Mouse (Mus musculus) spleen, postnatal 14 days (tissue): ENCODE data around the gene Bend7.

Source experiments
- DNase-seq, 2 experiments: peaks; one replicate each; pipeline ENCODE4 v3.0.0; 2021 to 2022; ENCODE audit warnings: low spot score in 2 of 2

Gene Bend7

GRCm38 (mm10) chr2:4717769-4718661 is at the start of gene Bend7:
Gene Bend7 (plus strand): TSS chr2:4717831.
- no peak for DNase-seq

DNA sequence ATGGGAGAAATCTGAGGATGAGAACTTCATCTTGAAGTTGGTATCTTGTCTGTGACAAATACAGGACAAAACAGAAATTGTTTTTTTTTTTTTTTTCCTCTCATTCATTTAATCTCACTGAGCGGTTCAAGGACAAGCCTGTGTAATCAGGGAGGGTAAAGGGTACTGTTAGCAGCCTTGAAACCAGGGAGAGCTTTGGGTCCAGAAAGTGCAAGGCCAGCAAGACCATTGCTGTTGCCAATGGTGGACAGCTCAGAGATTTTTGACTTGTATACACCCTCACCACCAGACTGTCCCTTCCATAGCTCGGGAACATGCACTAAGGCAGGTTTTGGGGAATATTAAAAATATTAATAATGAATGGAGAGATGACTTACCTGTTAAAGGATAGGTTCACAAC is 49.0 kb upstream of the Bend7 start:
- no peak for DNase-seq

DNA sequence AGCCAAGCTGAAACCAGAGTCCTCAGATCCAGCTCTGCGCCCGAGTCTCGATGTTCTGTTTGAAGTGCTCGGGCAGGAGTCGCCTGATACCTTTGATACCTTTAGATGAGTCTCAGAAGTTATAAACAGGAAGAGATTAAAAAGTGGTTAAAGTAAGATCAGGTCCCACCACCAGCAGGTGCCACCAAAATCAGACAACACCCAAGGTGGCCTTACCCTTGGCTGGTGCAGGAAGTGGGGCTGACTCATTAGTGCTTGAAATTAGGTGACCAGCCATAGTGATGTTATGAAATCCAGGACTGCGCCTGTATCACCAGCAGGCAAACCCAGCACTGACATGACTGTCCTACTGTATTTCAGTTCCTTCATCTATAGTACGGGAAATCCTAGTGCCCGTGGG is 47.9 kb upstream of the Bend7 start:
- DNase-seq, result no peak

DNA sequence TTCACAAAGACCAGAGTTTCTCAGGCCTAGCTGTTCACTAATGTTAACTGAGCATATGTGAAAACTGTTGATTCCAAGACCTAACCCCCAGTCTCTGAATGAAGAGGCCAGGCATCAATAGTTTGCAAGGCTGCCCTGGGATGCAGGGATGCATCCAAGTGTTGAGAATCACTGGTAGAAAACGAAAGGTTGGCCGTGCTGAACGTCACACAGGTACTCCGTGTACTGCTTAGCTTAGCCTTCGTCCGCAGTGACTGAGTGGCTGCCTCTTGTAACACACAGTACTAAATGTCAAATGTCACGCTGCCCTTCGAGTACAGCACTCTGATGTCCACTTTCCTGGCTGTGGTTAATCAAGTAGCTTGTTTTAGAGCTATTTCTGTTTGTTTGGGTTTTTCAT is 46.0 kb upstream of the Bend7 start:
- DNase-seq, result no peak

DNA sequence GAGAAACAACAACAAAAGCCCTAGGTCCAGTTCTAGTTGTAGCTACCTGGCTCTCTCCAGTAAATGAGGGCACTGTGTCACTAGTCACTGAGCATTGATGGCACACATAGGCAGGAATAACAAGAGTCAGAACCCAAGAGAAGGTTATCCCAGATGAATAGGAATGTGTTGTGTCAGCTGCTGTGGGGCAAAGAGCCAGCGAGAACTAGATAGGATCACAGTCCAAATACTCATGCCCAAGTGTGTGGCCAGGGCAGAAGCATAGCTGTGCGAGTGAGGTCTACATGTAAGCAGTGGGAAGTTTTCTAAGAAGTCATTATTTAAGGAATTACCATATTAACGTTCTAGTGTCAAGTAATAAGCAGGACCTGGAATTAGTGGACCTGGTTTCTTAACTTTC is 37.7 kb upstream of the Bend7 start:
- DNase-seq, result no peak

DNA sequence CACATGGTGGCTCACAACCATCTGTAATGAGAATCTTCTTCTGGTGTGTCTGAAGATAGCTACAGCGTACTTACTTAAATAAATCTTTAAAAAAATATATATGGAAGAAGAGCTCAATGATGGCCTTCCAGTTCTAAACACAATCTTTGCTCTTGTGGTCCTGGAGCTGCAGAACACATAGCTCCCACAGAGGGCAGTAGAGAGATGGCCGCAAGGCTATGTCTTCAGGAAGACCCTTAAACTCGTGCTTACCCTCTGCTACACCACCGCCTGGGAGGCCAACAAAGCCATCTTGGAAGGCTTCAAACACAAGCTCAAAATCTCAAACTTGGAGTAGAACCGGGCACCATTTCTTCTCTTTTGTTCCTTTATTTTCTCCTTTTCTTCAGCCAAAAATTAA is 6.4 kb upstream of the Bend7 start:
- DNase-seq, result no peak

DNA sequence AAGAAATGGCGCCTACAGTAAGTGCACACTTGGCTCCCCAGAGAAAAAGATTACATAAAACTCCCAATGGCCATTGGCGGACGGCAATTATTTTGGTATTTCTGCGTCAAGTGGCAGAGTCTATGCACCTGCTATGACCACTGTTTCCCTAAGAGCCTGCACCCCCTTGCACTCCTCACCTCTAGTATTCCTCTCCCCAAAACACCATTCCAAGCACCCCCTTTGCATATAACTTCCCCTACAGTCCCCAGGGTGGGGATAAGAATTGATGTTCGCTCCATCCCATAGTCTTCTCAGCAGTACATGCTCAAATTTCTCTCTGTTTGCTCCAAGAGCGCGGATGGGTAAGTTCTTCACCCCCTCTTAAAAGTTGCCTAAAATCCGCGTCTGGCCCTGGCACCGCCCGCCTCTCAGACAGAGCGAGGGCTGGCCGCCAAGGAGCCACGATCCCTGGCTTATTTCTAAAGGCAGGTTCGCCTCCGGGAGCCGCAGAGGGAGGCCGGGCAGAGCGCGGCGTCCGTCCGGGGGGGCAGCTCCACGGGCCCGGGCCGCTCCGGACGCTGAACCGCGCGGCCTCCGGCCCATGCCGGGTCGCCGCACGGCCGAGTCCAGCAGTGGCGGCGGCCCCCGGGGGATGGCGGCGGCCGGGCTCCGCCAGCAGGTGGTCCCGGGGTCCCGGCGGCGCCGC is 406 bp upstream of the Bend7 start:
- no peak for DNase-seq

DNA sequence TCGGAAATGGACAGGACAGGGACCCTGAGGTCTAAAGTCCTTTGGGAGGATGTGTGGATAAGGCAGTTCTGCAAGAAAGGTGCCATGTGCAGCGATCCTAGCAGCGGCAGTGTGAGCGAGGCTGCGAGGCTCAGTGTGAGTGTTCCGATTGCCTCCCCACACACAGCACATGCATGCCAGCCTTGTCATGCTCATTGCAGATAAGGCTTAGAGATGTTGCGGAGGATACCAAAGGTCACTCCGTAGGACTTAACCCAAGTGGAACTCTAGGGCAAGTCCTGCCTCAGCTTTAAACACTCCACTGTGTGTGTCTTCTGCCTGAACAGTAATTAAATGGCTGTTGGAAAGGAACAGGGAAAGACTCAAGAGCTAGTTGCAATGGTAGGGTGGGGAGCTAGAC is 5.5 kb downstream of the Bend7 start:
- no peak for DNase-seq

DNA sequence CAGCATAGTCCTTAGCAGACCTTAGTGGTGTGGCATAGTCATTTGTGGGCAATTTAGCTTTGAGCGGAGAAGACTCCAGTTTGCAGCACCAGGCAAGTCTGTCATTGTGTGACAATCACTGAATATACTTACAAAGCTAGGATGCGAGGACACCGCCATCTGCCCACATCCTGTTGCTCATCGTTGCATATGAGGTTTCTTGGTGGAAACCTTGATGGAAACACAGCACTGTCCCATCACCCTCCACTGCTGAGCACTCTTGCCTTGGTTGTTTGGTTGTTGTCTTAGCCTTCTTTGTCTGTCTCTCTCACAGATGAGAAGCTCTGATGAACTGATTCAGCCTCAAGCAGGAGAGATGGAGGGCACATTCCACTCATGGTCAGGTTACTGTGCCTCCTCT is 12.5 kb downstream of the Bend7 start:
- no peak for DNase-seq

DNA sequence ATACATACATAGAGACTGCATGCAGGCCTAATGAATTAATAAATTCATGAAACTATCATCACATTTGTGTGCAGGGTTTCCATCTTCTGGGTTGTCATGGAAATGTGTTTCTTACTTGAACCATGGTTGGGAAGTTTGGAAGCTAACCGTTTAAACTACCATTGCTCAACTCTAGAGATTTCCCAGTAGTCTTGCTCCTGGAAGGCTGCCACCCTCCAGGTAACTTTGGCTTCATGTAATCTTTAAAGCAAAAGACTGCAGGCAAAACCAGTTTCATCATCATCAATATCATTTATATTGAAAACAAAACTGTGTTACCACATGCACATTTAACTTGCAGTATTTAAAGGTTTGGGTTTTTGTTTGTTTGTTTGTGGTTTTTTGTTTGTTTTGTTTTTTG is 16.3 kb downstream of the Bend7 start:
- no peak for DNase-seq

GRCm38 (mm10) chr2:4736095-4736797 is 18.6 kb downstream of the Bend7 start:
- no peak for DNase-seq

- DNase-seq, result no peak
These were observed 19.1 kb downstream of the Bend7 start for GRCm38 (mm10) chr2:4736798-4737155.

GRCm38 (mm10) chr2:4751918-4752317 is 34.3 kb downstream of the Bend7 start:
- no peak for DNase-seq

DNA sequence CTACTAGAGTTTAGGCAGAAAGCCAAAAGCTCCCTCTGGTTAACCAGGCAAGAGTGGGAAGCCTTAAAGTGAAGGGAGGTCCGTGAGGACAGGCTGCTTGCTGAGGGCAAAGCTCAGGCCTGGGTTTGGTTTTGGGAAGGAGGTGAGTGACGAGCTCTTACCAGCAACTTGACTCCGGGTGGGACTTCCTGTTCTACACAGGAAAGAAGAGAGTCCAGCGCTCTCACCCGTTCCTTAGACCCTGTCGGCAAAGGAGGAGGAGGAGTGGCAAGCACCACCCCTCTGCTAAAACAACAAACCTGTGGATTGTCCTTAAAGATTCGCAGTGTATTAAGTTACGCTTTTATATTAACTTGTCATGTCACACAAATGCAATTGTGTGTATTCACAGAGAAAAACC is 38.1 kb downstream of the Bend7 start:
- DNase-seq, result no peak

GRCm38 (mm10) chr2:4757218-4757617 is 39.6 kb downstream of the Bend7 start:
- DNase-seq, result no peak

DNA sequence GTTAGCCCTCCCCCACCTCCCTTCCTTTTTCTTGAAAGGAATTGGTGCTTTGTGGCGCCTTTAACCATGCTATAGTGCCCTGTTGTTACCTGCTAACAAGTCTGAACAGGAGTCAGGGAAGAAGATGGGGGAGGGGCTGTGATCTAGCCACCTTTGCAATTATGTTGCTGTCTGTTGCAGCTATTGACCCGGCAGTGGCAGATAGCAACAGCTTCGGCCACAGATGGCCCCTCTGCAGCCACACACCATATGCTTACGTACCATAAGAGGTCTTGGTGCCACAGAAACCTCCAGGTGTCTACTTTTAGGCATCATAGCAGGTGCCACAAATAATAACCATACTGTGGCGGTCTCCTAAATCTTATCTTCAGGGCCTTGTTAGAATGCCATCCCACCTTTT is 43.1 kb downstream of the Bend7 start:
- no peak for DNase-seq

GRCm38 (mm10) chr2:4761906-4762305 is 44.3 kb downstream of the Bend7 start:
- no peak for DNase-seq

DNA sequence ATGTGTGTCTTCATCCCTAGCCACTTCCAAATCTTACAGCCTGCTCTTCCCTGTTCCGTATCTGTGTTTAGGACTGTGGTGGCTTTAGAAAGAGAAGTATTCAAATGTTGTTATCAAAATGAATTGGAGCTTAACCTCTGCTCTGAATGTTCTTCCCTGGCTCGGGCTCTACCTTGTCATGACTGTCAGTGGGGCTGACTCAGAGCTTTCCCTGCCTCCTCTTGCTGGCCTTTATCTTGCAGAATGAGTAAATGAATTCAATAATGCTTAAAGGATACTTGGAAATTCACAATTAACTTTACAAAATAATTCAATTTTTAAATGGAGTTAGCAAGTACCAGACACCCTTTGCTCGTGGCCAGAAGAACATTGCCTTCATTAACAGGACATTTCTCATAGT is 46.4 kb downstream of the Bend7 start:
- no peak for DNase-seq

DNA sequence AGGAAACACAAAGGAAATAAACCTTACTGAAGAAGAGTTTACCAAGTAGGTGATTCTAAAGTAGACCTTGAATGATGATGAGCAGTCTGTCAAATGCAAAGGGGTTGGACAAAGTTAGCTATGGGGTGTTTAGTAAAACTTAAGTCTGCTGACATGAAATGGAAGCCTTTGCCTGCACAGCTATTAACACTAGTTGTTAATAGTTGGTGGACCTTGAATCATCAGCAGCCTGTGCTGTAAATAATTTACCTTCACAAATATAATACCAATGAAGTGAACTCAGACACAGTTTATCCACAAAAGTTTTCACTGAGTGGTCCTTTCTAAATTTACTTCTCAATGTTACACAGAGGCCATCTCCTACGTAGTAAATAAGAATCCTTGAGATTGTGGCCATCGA is 52.7 kb downstream of the Bend7 start:
- no peak for DNase-seq

DNA sequence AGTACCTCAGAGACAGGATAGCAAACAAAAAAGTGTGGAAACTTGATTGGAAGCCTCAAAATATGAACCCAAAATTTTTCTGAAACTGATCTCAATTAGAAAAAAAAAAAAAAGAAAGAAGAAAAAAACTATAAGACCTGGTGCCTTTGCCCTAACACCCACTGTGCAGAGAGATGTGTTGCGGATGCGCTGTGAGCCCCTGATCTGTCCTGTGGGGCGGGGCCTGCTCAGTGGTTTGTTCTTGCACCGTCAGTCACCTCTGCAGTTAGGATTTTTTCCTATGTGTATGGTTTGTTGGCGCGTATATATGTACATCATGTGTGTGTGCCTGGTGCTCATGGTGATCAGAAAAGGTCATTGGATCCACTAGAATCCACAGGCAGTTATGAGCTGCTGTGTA is 56.3 kb downstream of the Bend7 start:
- DNase-seq, result no peak

DNA sequence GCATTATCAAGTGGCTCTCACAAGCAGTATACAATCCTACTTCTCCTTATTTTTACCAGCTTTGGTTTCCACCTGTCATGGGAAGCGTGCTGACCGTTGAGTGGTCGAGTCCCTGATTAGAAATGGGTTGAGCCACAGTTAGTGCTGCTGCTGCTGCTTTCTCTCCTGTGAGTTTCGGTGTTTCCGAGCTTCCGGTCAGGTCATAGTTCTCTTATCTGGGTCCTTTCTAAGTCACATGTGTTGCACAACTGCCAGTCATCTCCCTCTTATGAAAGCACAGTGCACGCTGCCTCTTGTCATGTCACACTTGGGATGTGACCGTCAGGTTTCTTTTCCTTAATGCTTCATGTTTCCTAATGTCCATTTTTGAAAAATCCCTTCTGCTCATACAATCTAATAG is 59.7 kb downstream of the Bend7 start:
- DNase-seq, result no peak

DNA sequence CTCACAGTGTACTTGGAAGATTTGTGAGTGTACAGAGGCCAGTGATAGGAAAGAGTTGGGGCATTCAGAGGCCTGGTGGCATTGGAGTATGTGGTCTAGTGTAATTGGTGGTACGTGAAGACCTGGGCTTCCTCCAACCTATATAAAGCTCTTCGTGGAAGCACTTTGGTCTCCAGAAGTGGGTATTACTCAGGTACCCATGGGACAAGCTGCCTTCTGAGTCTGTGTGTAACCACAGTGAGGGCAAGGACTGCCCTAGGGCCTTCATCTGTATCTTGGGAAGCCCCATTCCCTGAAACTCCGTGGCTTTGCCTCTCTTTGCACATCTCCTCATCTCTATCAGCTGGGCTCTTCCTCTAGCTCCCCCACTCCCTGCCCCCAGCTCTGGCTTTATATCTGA is 64.0 kb downstream of the Bend7 start:
- no peak for DNase-seq

DNA sequence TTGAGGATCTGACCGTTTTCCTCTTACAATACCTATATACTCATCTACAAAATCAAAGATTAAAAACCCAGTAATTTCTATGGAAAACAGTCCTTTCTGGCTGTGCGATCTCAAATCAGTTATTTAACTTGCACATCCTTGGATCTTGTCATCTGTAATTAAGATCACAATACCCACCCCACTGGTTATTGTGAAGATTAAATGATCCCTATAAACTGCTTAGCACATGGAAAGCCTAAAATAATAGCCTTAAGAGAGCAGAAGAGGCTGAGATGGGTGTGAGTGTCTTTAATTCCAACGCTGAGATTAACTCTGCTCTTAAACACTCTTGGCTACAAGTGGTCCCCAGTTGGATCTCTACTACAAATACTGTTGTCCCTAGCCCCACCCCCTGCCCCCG is 64.8 kb downstream of the Bend7 start:
- no peak for DNase-seq
